12 mouse cellular contexts compared by ENCODE assay signal in the genomic region with DNA sequence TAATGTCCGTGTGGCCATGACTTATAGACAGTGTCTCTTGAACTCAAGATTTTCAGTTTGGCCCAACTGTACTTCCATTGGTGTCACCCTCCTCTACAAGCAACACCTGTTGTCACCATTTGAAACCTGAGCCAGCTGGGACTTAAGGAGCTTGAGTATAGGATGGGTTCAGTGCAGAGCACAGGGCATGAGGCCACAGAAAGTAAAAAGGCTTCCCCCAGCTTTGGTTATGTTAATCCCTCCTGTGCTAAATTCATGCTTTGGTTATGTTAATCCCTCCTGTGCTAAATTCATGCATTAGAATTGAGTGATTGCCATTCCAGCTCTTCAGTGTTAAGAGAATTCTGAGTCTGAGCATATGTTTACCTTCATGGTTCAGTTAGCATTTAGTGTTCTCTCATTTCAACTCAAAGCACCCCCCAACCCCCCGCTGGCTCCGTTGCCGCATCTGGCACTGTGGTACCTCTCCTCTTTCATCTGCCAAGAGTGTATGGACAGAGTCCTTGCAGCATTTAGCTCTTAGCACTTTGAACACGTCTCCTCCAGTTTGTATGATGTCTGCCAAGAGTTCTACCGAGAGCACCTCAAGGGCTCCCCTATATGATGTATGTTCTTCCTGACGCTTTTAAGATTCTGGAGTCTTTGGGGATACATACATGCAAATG. TPM values are rescaled to one million over a fixed set of nuclear protein-coding genes. Genes with fewer than 3 reads are reported as not detected.
"Had no signal": no experiment of that assay in that cellular context is flagged by ENCODE, and none has a peak within 500 bp of the region (broad histone marks: within the 10 kb centered on the region; RNA-seq: fewer than 3 reads in every experiment).

No protein-coding gene starts in this region.

RNA-seq across cellular contexts. Expression of gene Tcp10c, which starts 25.7 kb away (rescaled TPM):
- polyA plus RNA-seq: large intestine, adult 2 months; limb, embryonic 13.5 days; liver, embryonic 12.5 days; liver, embryonic 16.5 days; lung, embryonic 14.5 days; midbrain, embryonic 10.5 days; myocyte; neural tube, embryonic 11.5 days; neural tube, embryonic 15.5 days; small intestine, adult 2 months; stomach, embryonic 16.5 days; thymus, postnatal 0 days had no signal
